Mouse (Mus musculus) intestine, postnatal 0 days (tissue): Measurements from ENCODE around the gene Fez1. TPM values are rescaled to one million over a fixed set of nuclear protein-coding genes. Genes with fewer than 3 reads are reported as not detected.
A peak's percentile ranks its signal among the peaks of the same experiment; 100 is the strongest.

Experiments used
- ATAC-seq: fragments of 200-750 bp; cut with Nextera tagmentation; 2 replicates; pipeline ENCODE4 v1.8.0; 2017; ENCODE audit warnings: mild to moderate bottlenecking, moderate TSS enrichment, moderate library complexity
- H3K27ac ChIP-seq: fragments of 300-500 bp; sonication (generic); 2 replicates; pipeline ENCODE4 v1.5.1; 2014; ENCODE audit warnings: mild to moderate bottlenecking, low read depth, low read length, moderate library complexity
- H3K27me3 ChIP-seq: fragments of 300-500 bp; sonication (generic); replicated peaks from 2 replicates; pipeline ENCODE4 v1.6.1; 2014; ENCODE audit warnings: low read length, mixed read lengths; ENCODE audit not compliant: control insufficient read depth, insufficient read depth
- H3K36me3 ChIP-seq: fragments of 300-500 bp; sonication (generic); 2 replicates; pipeline ENCODE4 v1.6.1; 2014; ENCODE audit warnings: mild to moderate bottlenecking, moderate library complexity; ENCODE audit not compliant: control insufficient read depth, insufficient read depth
- H3K4me1 ChIP-seq: fragments of 300-500 bp; sonication (generic); replicated peaks from 2 replicates; pipeline ENCODE4 v1.6.1; 2014; ENCODE audit warnings: antibody characterized with exemption, low read length, mixed read lengths; ENCODE audit not compliant: control insufficient read depth, insufficient read depth
- H3K4me2 ChIP-seq: fragments of 300-500 bp; sonication (generic); replicated peaks from 2 replicates; pipeline ENCODE4 v1.6.1; 2014; ENCODE audit warnings: low read depth, mild to moderate bottlenecking, moderate library complexity
- H3K4me3 ChIP-seq: fragments of 300-500 bp; sonication (generic); 2 replicates; pipeline ENCODE4 v1.5.1; 2014; ENCODE audit warnings: low read depth, low read length
- H3K9ac ChIP-seq: fragments of 300-500 bp; sonication (generic); 2 replicates; pipeline ENCODE4 v1.6.1; 2014; ENCODE audit warnings: mild to moderate bottlenecking, low read depth, low read length
- H3K9me3 ChIP-seq: fragments of 300-500 bp; sonication (generic); 2 replicates; pipeline ENCODE4 v1.6.1; 2016; ENCODE audit warnings: mixed run types; ENCODE audit not compliant: control insufficient read depth
- CTCF ChIP-seq: sonication (generic); IDR thresholded peaks from 2 replicates; pipeline ENCODE4 v1.5.1; 2016; ENCODE audit warnings: low read depth, mild to moderate bottlenecking, control low read depth, antibody characterized with exemption, moderate library complexity
- WGBS: fragments of 180-500 bp; shearing (Covaris S2); extraction: QIAGEN DNeasy Blood & Tissue Kit; methylation state at CpG from one replicate; pipeline ENCODE4 v1.1.7; 2014; 5-methylcytosine and 5-hydroxymethylcytosine counted together
- polyA plus RNA-seq: library from polyadenylated mRNA; unstranded; fragments of >200 nt; fragmentation: Nextera tagmentation; extraction: Ambion mirVana; gene quantifications from 2 replicates; pipeline ENCODE4 v1.2.1, GENCODE M21; 2015

Fez1 gene
- polyA plus RNA-seq, 1 experiment from 2014 or later: 9.6 TPM

- TF ChIP-seq CTCF: no peak
Observed at GRCm38 (mm10) chr9:36893413-36893990, 71.8 kb downstream of the Fez1 start.

GRCm38 (mm10) chr9:36894242-36894641 is 72.6 kb downstream of the Fez1 start:
- Histone ChIP-seq H3K9ac (no peak overlapping the region), H3K36me3 (no peaks in the 10 kb centered on the region; the same call in 1 of the 2 replicates), H3K27ac (no peak overlapping the region), H3K4me1 (no peaks in the 10 kb centered on the region), H3K27me3 (no peaks in the 10 kb centered on the region), H3K9me3 (no peaks in the 10 kb centered on the region), H3K4me3 (no peak overlapping the region), H3K4me2 (no peak overlapping the region)
- no peak for TF ChIP-seq CTCF
- 89% methylated on average over 7 of the region's 7 CpGs for WGBS
- ATAC-seq: no peak

More at GRCm38 (mm10) chr9:36893413-36893990, 71.8 kb downstream of the Fez1 start:
- H3K4me2 ChIP-seq: no peak overlapping the region
- H3K36me3 ChIP-seq: no peaks in the 10 kb centered on the region; the same call in 1 of the 2 replicates
- no peaks in the 10 kb centered on the region for H3K9me3 ChIP-seq
- H3K9ac ChIP-seq: no peak overlapping the region
- no peaks in the 10 kb centered on the region for H3K4me1 ChIP-seq
- ATAC-seq: no peak
- WGBS: 70% methylated on average over 6 of the region's 6 CpGs
- H3K27me3 ChIP-seq: no peaks in the 10 kb centered on the region
- no peak overlapping the region for H3K27ac ChIP-seq
- no peak overlapping the region for H3K4me3 ChIP-seq

GRCm38 (mm10) chr9:36895009-36895693 is 73.5 kb downstream of the Fez1 start:
- ATAC-seq: no peak
- 70% methylated on average over 8 of the region's 8 CpGs for WGBS
- H3K4me3 ChIP-seq: no peak overlapping the region
- H3K4me2 ChIP-seq: no peak overlapping the region
- no peaks in the 10 kb centered on the region for H3K4me1 ChIP-seq
- peak; percentile 81 for TF ChIP-seq CTCF
- H3K36me3 ChIP-seq: no peaks in the 10 kb centered on the region; the same call in 1 of the 2 replicates
- H3K9ac ChIP-seq: no peak overlapping the region
- no peaks in the 10 kb centered on the region for H3K27me3 ChIP-seq
- no peaks in the 10 kb centered on the region for H3K9me3 ChIP-seq
- H3K27ac ChIP-seq: no peak overlapping the region

GRCm38 (mm10) chr9:36898560-36898959 is 76.9 kb downstream of the Fez1 start:
- Histone ChIP-seq H3K4me2 (no peak overlapping the region), H3K9ac (no peak overlapping the region), H3K27me3 (no peaks in the 10 kb centered on the region), H3K36me3 (no peaks in the 10 kb centered on the region), H3K4me1 (no peaks in the 10 kb centered on the region), H3K9me3 (no peaks in the 10 kb centered on the region), H3K27ac (no peak overlapping the region), H3K4me3 (no peak overlapping the region)
- WGBS: 80% methylated on average over 3 of the region's 3 CpGs
- TF ChIP-seq CTCF: no peak
- ATAC-seq: no peak

- Histone ChIP-seq H3K9me3 (no peaks in the 10 kb centered on the region), H3K36me3 (no peaks in the 10 kb centered on the region), H3K4me2 (no peak overlapping the region), H3K27ac (no peak overlapping the region), H3K4me3 (no peak overlapping the region), H3K27me3 (no peaks in the 10 kb centered on the region), H3K4me1 (no peaks in the 10 kb centered on the region), H3K9ac (no peak overlapping the region)
- WGBS: 87% methylated on average over 4 of the region's 4 CpGs
- TF ChIP-seq CTCF: no peak
- no peak for ATAC-seq
Observed at GRCm38 (mm10) chr9:36900464-36900863, 78.8 kb downstream of the Fez1 start.

- WGBS: 58% methylated on average over 4 of the region's 4 CpGs
- Histone ChIP-seq H3K4me2 (no peak overlapping the region), H3K9me3 (no peaks in the 10 kb centered on the region), H3K9ac (no peak overlapping the region), H3K27ac (no peak overlapping the region), H3K4me1 (no peaks in the 10 kb centered on the region), H3K36me3 (no peaks in the 10 kb centered on the region), H3K27me3 (no peaks in the 10 kb centered on the region), H3K4me3 (no peak overlapping the region)
- no peak for ATAC-seq
- TF ChIP-seq CTCF: no peak
Observed at GRCm38 (mm10) chr9:36905452-36905851, 83.8 kb downstream of the Fez1 start.
